ENCODE assay signal across 8 mouse cellular contexts in genomic region chr1:191435359-191435758, GRCm38 (mm10). TPM values are rescaled to one million over a fixed set of nuclear protein-coding genes. Genes with fewer than 3 reads are reported as not detected.
DNase-seq lines count a peak whose midpoint lies in the region; TF ChIP-seq lines count a peak whose summit lies in the region.
"Had no signal": no experiment of that assay in that cellular context is flagged by ENCODE, and none has a peak within 500 bp of the region (broad histone marks: within the 10 kb centered on the region; RNA-seq: fewer than 3 reads in every experiment).

No protein-coding gene starts in this region.

- H3K4me3 ChIP-seq in kidney, adult 2 months (ENCODE audit: insufficient read depth, low read depth, low read length): no peak overlapping the region

- H3K27me3 ChIP-seq in kidney, adult 2 months (replicated peaks; ENCODE audit: control insufficient read depth, insufficient read depth, low read length): no peaks in the 10 kb centered on the region

- intact Hi-C loops in left cerebral cortex, postnatal 36 days (cut with DNase I): no loop called here

- peaks cover 36% of the 10 kb centered on the region for H3K4me1 ChIP-seq in kidney, adult 2 months (ENCODE audit: control insufficient read depth, insufficient read depth, low read length)

- no peak for TF ChIP-seq POLR2A in brain, embryonic 14.5 days (IDR thresholded peaks at IDR 0.05; ENCODE audit: borderline replicate concordance, extremely low read depth, insufficient read depth, insufficient read length, poor library complexity, severe bottlenecking)
- no peak for TF ChIP-seq POLR2A in kidney, adult 2 months (IDR thresholded peaks at IDR 0.05; ENCODE audit: low read depth, low read length)

- peak; percentile 56 for DNase-seq in NIH3T3 (ENCODE audit: low read depth)
- peak; percentile 79 for DNase-seq in brain, embryonic 14.5 days (ENCODE audit: low read depth)
- DNase-seq in gastrocnemius, postnatal 10 days: peak; percentile 69
- peak; percentile 93 for DNase-seq in kidney, adult 2 months
- peak; percentile 41 to 54 for DNase-seq in left cerebral cortex, postnatal 36 days (ENCODE audit: low spot score in 2 of 2)
- DNase-seq in retina, embryonic 14.5 days (ENCODE audit: low spot score): peak; percentile 19
- no peak for DNase-seq in yolk sac, embryonic 10.5 days (ENCODE audit: low spot score)

- H3K36me3 ChIP-seq in kidney, adult 2 months (ENCODE audit: control insufficient read depth, insufficient read depth, low read length): no peaks in the 10 kb centered on the region

- H3K27ac ChIP-seq in kidney, adult 2 months (ENCODE audit: insufficient read depth, low read depth, low read length): peak overlapping the region; percentile 48; the same call in 1 of the 2 replicates
- H3K27ac ChIP-seq: liver, embryonic 14.5 days had no signal

- 3% methylated on average over 1 of the region's 1 CpGs for WGBS in kidney, adult 2 months

- TF ChIP-seq CTCF in brain, embryonic 14.5 days (IDR thresholded peaks at IDR 0.05; ENCODE audit: borderline replicate concordance, extremely low read depth, insufficient read depth, insufficient read length): no peak
- TF ChIP-seq CTCF in kidney, adult 2 months (conservative IDR thresholded peaks at IDR 0.05; ENCODE audit: insufficient read depth, insufficient read length, low read depth, low read length): no peak

RNA-seq across cellular contexts. Expression of gene Ppp2r5a, which starts 32.3 kb away (rescaled TPM):
- polyA plus RNA-seq in brain, embryonic 14.5 days (2012; rRNA removed): 15.9 and 16.8 TPM in 2 replicates
- total RNA-seq in gastrocnemius, postnatal 10 days (2021): 10 to 100 TPM; 68.2 to 69.3 TPM
- 69.6 and 73.2 TPM in 2 replicates for polyA plus RNA-seq in kidney, adult 2 months (2012; rRNA removed)
- total RNA-seq in left cerebral cortex, postnatal 36 days (2021): 10 to 100 TPM; 89.0 to 95.7 TPM
